Mouse (Mus musculus) kidney, postnatal 0 days (tissue): ENCODE measurements around the gene Adi1. TPM values are rescaled to one million over a fixed set of nuclear protein-coding genes. Genes with fewer than 3 reads are reported as not detected.

Experiments
- ATAC-seq: fragments of 200-750 bp; cut with Nextera tagmentation; replicated peaks from 2 replicates; pipeline ENCODE4 v1.8.0; 2017; ENCODE audit warnings: low read depth, moderate number of reproducible peaks, moderate TSS enrichment, moderate library complexity; ENCODE audit not compliant: low FRiP score
- DNase-seq: peaks from one replicate; pipeline ENCODE4 v3.0.0-alpha.2; 2016; ENCODE audit warnings: low spot score
- H3K27ac ChIP-seq: fragments of 300-500 bp; sonication (generic); 2 replicates; pipeline ENCODE4 v1.5.1; 2014; ENCODE audit warnings: mild to moderate bottlenecking
- H3K27me3 ChIP-seq: fragments of 300-500 bp; sonication (generic); 2 replicates; pipeline ENCODE4 v1.6.1; 2014; ENCODE audit warnings: low read length, mixed read lengths; ENCODE audit not compliant: insufficient read depth
- H3K36me3 ChIP-seq: fragments of 300-500 bp; sonication (generic); 2 replicates; pipeline ENCODE4 v1.6.1; 2014; ENCODE audit warnings: low read length, mixed read lengths; ENCODE audit not compliant: insufficient read depth
- H3K4me1 ChIP-seq: fragments of 300-500 bp; sonication (generic); replicated peaks from 2 replicates; pipeline ENCODE4 v1.6.1; 2014; ENCODE audit warnings: antibody characterized with exemption, low read length, mixed read lengths; ENCODE audit not compliant: insufficient read depth
- H3K4me2 ChIP-seq: fragments of 300-500 bp; sonication (generic); 2 replicates; pipeline ENCODE4 v1.6.1; 2014; ENCODE audit warnings: mild to moderate bottlenecking, low read length, moderate library complexity, mixed read lengths
- H3K4me3 ChIP-seq: fragments of 300-500 bp; sonication (generic); replicated peaks from 2 replicates; pipeline ENCODE4 v1.5.1; 2014; ENCODE audit warnings: low read depth, low read length
- H3K9ac ChIP-seq: fragments of 300-500 bp; sonication (generic); 2 replicates; pipeline ENCODE4 v1.6.1; 2014; ENCODE audit warnings: low read depth, low read length
- H3K9me3 ChIP-seq: fragments of 300-500 bp; sonication (generic); replicated peaks from 2 replicates; pipeline ENCODE4 v1.6.1; 2016; ENCODE audit warnings: low read length, inconsistent platforms, mixed read lengths
- CTCF ChIP-seq: IDR thresholded peaks from 2 replicates; pipeline ENCODE4 v1.5.1; 2016; ENCODE audit warnings: antibody characterized with exemption, low read depth, mild to moderate bottlenecking, moderate library complexity
- WGBS: fragments of 180-500 bp; shearing (Covaris S2); extraction: QIAGEN DNeasy Blood & Tissue Kit; methylation state at CpG from one replicate; pipeline ENCODE4 v1.1.7; 2014; 5-methylcytosine and 5-hydroxymethylcytosine counted together
- microRNA-seq: library from miRNA; unstranded; fragments of <30 nt; microRNA quantifications from one replicate; pipeline ENCODE4, GENCODE M21; 2016
- polyA plus RNA-seq: library from polyadenylated mRNA; unstranded; fragments of >200 nt; fragmentation: Nextera tagmentation; extraction: Ambion mirVana; gene quantifications from 2 replicates; pipeline ENCODE4 v1.2.1, GENCODE M21; 2015

Gene Adi1
- polyA plus RNA-seq, 1 experiment from 2014 or later, result 91.7 TPM

DNA sequence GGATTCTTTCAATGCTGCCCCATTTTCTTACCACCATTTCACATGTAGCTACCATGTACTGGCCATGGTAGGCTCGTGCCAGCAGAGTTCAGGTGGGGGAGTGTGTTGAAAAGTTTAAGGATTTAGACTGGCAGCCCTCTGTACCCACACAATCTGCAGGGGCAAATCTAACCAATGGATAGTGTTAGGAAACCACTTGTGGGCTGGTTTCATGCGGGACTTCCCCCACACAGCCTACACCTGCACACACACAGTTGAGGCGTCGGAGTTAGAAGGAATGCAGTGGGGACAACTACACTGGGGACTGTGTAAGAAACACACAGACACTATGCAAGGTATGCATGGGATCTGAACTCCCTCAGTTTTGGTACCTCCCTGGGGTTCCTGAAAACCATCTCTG, 51.2 kb downstream of the Adi1 start:
- H3K4me2 ChIP-seq, result no peak overlapping the region
- WGBS, result 92% methylated on average over 4 of the region's 4 CpGs
- no peaks in the 10 kb centered on the region for H3K27me3 ChIP-seq
- H3K36me3 ChIP-seq, result peaks cover 25% of the 10 kb centered on the region
- H3K9me3 ChIP-seq, result no peaks in the 10 kb centered on the region
- ATAC-seq (no peak), DNase-seq (no peak)
- no peaks in the 10 kb centered on the region for H3K4me1 ChIP-seq
- H3K4me3 ChIP-seq, result no peak overlapping the region
- no peak overlapping the region for H3K27ac ChIP-seq
- H3K9ac ChIP-seq, result no peak overlapping the region
- no peak for TF ChIP-seq CTCF

GRCm38 (mm10) chr12:28727061-28727460, 52.0 kb downstream of the Adi1 start:
- 85% methylated on average over 5 of the region's 5 CpGs for WGBS
- H3K4me1 ChIP-seq, result no peaks in the 10 kb centered on the region
- ATAC-seq (no peak), DNase-seq (no peak)
- H3K9me3 ChIP-seq, result no peaks in the 10 kb centered on the region
- no peak overlapping the region for H3K4me2 ChIP-seq
- no peak overlapping the region for H3K27ac ChIP-seq
- no peak overlapping the region for H3K9ac ChIP-seq
- H3K36me3 ChIP-seq, result peaks cover 21% of the 10 kb centered on the region; the same call in 1 of the 2 replicates
- H3K27me3 ChIP-seq, result no peaks in the 10 kb centered on the region
- TF ChIP-seq CTCF, result no peak
- H3K4me3 ChIP-seq, result no peak overlapping the region

Small RNA genes within 50 kb of the gene (microRNA-seq; reads per million reads assigned to microRNA genes)
- not detected for gene Mir6937

Other genes with a start within 250 kb of the Adi1 start
- gene Dcdc2c, start 122.8 kb upstream of the Adi1 start, polyA plus RNA-seq, result not detected in 2 replicates
- not detected in 2 replicates for gene Allc, start 92.7 kb upstream of the Adi1 start, polyA plus RNA-seq
- gene Colec11, start 51.9 kb upstream of the Adi1 start, polyA plus RNA-seq, result 2.2 TPM in 2 replicates
- 949 and 1,081 TPM in 2 replicates for gene Rps7, start 39.3 kb upstream of the Adi1 start, polyA plus RNA-seq
- gene Rnaseh1, start 25.6 kb upstream of the Adi1 start, polyA plus RNA-seq, result 23.7 and 24.8 TPM in 2 replicates
- gene Trappc12, start 75.2 kb downstream of the Adi1 start, polyA plus RNA-seq, result 29.5 TPM in 2 replicates
- 34.8 and 35.3 TPM in 2 replicates for gene Eipr1, start 76.6 kb downstream of the Adi1 start, polyA plus RNA-seq